Mouse (Mus musculus) MEL (cell line): ENCODE data around the gene Dpysl5. TPM values are rescaled to one million over a fixed set of nuclear protein-coding genes. Genes with fewer than 3 reads are reported as not detected.

Source experiments
- DNase-seq: peaks from one replicate; pipeline ENCODE4 v3.0.0; 2011; ENCODE audit warnings: low read depth, low spot score
- H3K27ac ChIP-seq: 2 replicates; pipeline ENCODE4 v1.5.1; 2012; ENCODE audit warnings: low read depth, mild to moderate bottlenecking, control low read depth, low read length, moderate library complexity; ENCODE audit not compliant: control insufficient read depth
- H3K27me3 ChIP-seq, 2 experiments: fragments of 150-350 bp in 1 of 2; sonication (generic) in 1 of 2; 2 replicates each; pipeline ENCODE4 v1.6.1; 2012; ENCODE audit warnings: low read length in 2 of 2, mild to moderate bottlenecking in 2 of 2, improper control_type of control experiment in 1 of 2, moderate library complexity in 1 of 2; ENCODE audit not compliant: insufficient read depth in 2 of 2, control insufficient read depth in 1 of 2
- H3K36me3 ChIP-seq, 2 experiments: 2 replicates each; pipeline ENCODE4 v1.6.1; 2012 to 2014; ENCODE audit warnings: low read length in 2 of 2, improper control_type of control experiment in 1 of 2, inconsistent platforms in 1 of 2, mild to moderate bottlenecking in 1 of 2; ENCODE audit not compliant: insufficient read depth in 2 of 2, control insufficient read depth in 1 of 2
- H3K4me1 ChIP-seq, 2 experiments: fragments of 150-350 bp in 1 of 2; sonication (generic) in 1 of 2; 2 replicates each; pipeline ENCODE4 v1.6.1; 2012; ENCODE audit warnings: low read length in 2 of 2, improper control_type of control experiment in 1 of 2, mild to moderate bottlenecking in 1 of 2; ENCODE audit not compliant: insufficient read depth in 2 of 2, control insufficient read depth in 1 of 2
- H3K4me3 ChIP-seq, 2 experiments: fragments of 150-350 bp in 1 of 2; sonication (generic) in 1 of 2; 2 replicates each; pipeline ENCODE4 v1.5.1; 2012; ENCODE audit warnings: low read depth in 2 of 2, low read length in 2 of 2, mild to moderate bottlenecking in 2 of 2, moderate library complexity in 2 of 2, control low read depth in 1 of 2, improper control_type of control experiment in 1 of 2; ENCODE audit not compliant: control insufficient read depth in 1 of 2, insufficient read depth in 1 of 2
- H3K79me2 ChIP-seq: 2 replicates; pipeline ENCODE4 v1.6.1; 2012; ENCODE audit warnings: mild to moderate bottlenecking, low read length, moderate library complexity; ENCODE audit not compliant: control insufficient read depth, poor library complexity, insufficient read depth
- H3K9ac ChIP-seq: 2 replicates; pipeline ENCODE4 v1.6.1; 2012; ENCODE audit warnings: low read depth, mild to moderate bottlenecking, control low read depth, low read length, moderate library complexity; ENCODE audit not compliant: control insufficient read depth, poor library complexity, severe bottlenecking
- H3K9me3 ChIP-seq: fragments of 150-350 bp; sonication (generic); replicated peaks from 2 replicates; pipeline ENCODE4 v1.6.1; 2012; ENCODE audit warnings: mild to moderate bottlenecking, low read length, improper control_type of control experiment, moderate library complexity; ENCODE audit not compliant: insufficient read depth
- CHD1 ChIP-seq: IDR thresholded peaks from 2 replicates; pipeline ENCODE4 v1.6.1; 2012; ENCODE audit warnings: low read depth, mild to moderate bottlenecking, inconsistent platforms, low read length, improper control_type of control experiment
- CHD2 ChIP-seq: IDR thresholded peaks from 2 replicates; pipeline ENCODE4 v1.6.1; 2011; ENCODE audit warnings: low read length, improper control_type of control experiment
- CTCF ChIP-seq, 3 experiments: IDR thresholded peaks in 2 of 3; conservative IDR thresholded peaks in 1 of 3; 2 replicates each; pipeline ENCODE4 v1.5.1; 2011 to 2012; ENCODE audit warnings: low read length in 3 of 3, low read depth in 2 of 3, mild to moderate bottlenecking in 2 of 3, improper control_type of control experiment in 1 of 3, inconsistent platforms in 1 of 3, mixed read lengths in 1 of 3, moderate library complexity in 1 of 3; ENCODE audit not compliant: control insufficient read depth in 1 of 3, insufficient read depth in 1 of 3, poor library complexity in 1 of 3, severe bottlenecking in 1 of 3
- E2F4 ChIP-seq: IDR thresholded peaks from 2 replicates; pipeline ENCODE4 v1.6.1; 2011; ENCODE audit warnings: low read depth, low read length, improper control_type of control experiment, borderline replicate concordance
- ELF1 ChIP-seq: IDR thresholded peaks from 2 replicates; pipeline ENCODE4 v1.6.1; 2014; ENCODE audit warnings: low read depth, mild to moderate bottlenecking, inconsistent platforms, low read length, improper control_type of control experiment, moderate library complexity
- ETS1 ChIP-seq: IDR thresholded peaks from 2 replicates; pipeline ENCODE4 v1.6.1; 2012; ENCODE audit warnings: low read depth, mild to moderate bottlenecking, inconsistent platforms, low read length, improper control_type of control experiment, moderate library complexity
- GATA1 ChIP-seq: IDR thresholded peaks from 2 replicates; pipeline ENCODE4 v1.6.1; 2011; ENCODE audit warnings: low read depth, low read length, improper control_type of control experiment
- HCFC1 ChIP-seq: IDR thresholded peaks from 2 replicates; pipeline ENCODE4 v1.6.1; 2012; ENCODE audit warnings: low read depth, mild to moderate bottlenecking, inconsistent platforms, low read length, improper control_type of control experiment, moderate library complexity
- KAT2A ChIP-seq: conservative IDR thresholded peaks from 2 replicates; pipeline ENCODE4 v1.6.1; 2012; ENCODE audit warnings: low read depth, low read length, improper control_type of control experiment, inconsistent platforms
- MAZ ChIP-seq: IDR thresholded peaks from 2 replicates; pipeline ENCODE4 v1.6.1; 2012; ENCODE audit warnings: low read depth, mild to moderate bottlenecking, inconsistent platforms, low read length, improper control_type of control experiment
- MYB ChIP-seq: IDR thresholded peaks from 2 replicates; pipeline ENCODE4 v1.6.1; 2011; ENCODE audit warnings: mild to moderate bottlenecking, low read depth, low read length, improper control_type of control experiment
- MYC ChIP-seq: IDR thresholded peaks from 2 replicates; pipeline ENCODE4 v1.6.1; 2011; ENCODE audit warnings: low read depth, mild to moderate bottlenecking, low read length, improper control_type of control experiment, moderate library complexity
- NELFE ChIP-seq: IDR thresholded peaks from 2 replicates; pipeline ENCODE4 v1.6.1; 2011; ENCODE audit warnings: low read depth, low read length, improper control_type of control experiment
- POLR2AphosphoS5 ChIP-seq: IDR thresholded peaks from 2 replicates; pipeline ENCODE4 v1.6.1; 2012; ENCODE audit warnings: low read depth, borderline replicate concordance, mild to moderate bottlenecking, inconsistent platforms, low read length, moderate library complexity, mixed read lengths
- RCOR1 ChIP-seq: IDR thresholded peaks from 2 replicates; pipeline ENCODE4 v1.6.1; 2012; ENCODE audit warnings: low read depth, mild to moderate bottlenecking, inconsistent platforms, low read length, improper control_type of control experiment
- SIN3A ChIP-seq: IDR thresholded peaks from 2 replicates; pipeline ENCODE4 v1.6.1; 2012; ENCODE audit warnings: low read length, improper control_type of control experiment, inconsistent platforms
- SMC3 ChIP-seq: IDR thresholded peaks from 2 replicates; pipeline ENCODE4 v1.6.1; 2011; ENCODE audit warnings: low read depth, low read length, improper control_type of control experiment
- TAL1 ChIP-seq: IDR thresholded peaks from 2 replicates; pipeline ENCODE4 v1.6.1; 2012; ENCODE audit warnings: mild to moderate bottlenecking, inconsistent platforms, low read length, moderate library complexity, mixed read lengths
- TBP ChIP-seq: IDR thresholded peaks from 2 replicates; pipeline ENCODE4 v1.8.0; 2011; ENCODE audit warnings: low read depth, low read length, improper control_type of control experiment
- TCF12 ChIP-seq: IDR thresholded peaks from 2 replicates; pipeline ENCODE4 v1.6.1; 2014; ENCODE audit warnings: low read depth, mild to moderate bottlenecking, inconsistent platforms, low read length, improper control_type of control experiment, moderate library complexity
- UBTF ChIP-seq: IDR thresholded peaks from 2 replicates; pipeline ENCODE4 v1.6.1; 2012; ENCODE audit warnings: low read depth, mild to moderate bottlenecking, inconsistent platforms, low read length, improper control_type of control experiment, moderate library complexity, borderline replicate concordance; ENCODE audit not compliant: insufficient read depth
- ZC3H11A ChIP-seq: IDR thresholded peaks from 2 replicates; pipeline ENCODE4 v1.6.1; 2012; ENCODE audit warnings: low read depth, mild to moderate bottlenecking, inconsistent platforms, low read length, improper control_type of control experiment
- polyA plus RNA-seq, 2 experiments: library from polyadenylated mRNA; stranded (reverse) in 1 of 2; unstranded in 1 of 2; fragments of >175 nt in 1 of 2; fragments of >200 nt in 1 of 2; gene quantifications; 2 replicates each; pipeline versions ENCODE4 v1.2.1 to v1.2.4; 2012; ENCODE audit warnings: low replicate concordance in 2 of 2, low read depth in 1 of 2; ENCODE audit not compliant: insufficient read length in 2 of 2, insufficient read depth in 1 of 2, missing spikeins in 1 of 2
- total RNA-seq: library from RNA; depleted of rRNA; stranded (reverse); fragments of 300-350 nt; gene quantifications from 2 replicates; pipeline ENCODE4 v1.2.3, GENCODE M21; 2012

Gene Dpysl5
- total and polyA plus RNA-seq, 3 experiments: not detected

- Histone ChIP-seq H3K27me3 (peaks cover 20 to 47% of the 10 kb centered on the region in 2 experiments), H3K36me3 (no peaks in the 10 kb centered on the region), H3K9ac (no peak overlapping the region), H3K27ac (no peak overlapping the region), H3K4me3 (no peak overlapping the region), H3K4me1 (peaks cover 3 to 12% of the 10 kb centered on the region in 2 experiments; a peak in 2 of 4 replicates), H3K79me2 (no peaks in the 10 kb centered on the region), H3K9me3 (no peaks in the 10 kb centered on the region)
- DNase-seq: no peak
- TF ChIP-seq UBTF: no peak
- TF ChIP-seq ZC3H11A: no peak
- no peak for TF ChIP-seq POLR2AphosphoS5
- no peak for TF ChIP-seq CTCF (IDR thresholded peaks at IDR 0.05 in 2 of 3, conservative IDR thresholded peaks at IDR 0.05 in 1 of 3; ENCODE audit: control insufficient read depth in 1 of 3, insufficient read depth in 1 of 3, low read depth in 2 of 3, low read length in 3 of 3, poor library complexity in 1 of 3, severe bottlenecking in 1 of 3)
- no peak for TF ChIP-seq KAT2A
- no peak for TF ChIP-seq SMC3
- no peak for TF ChIP-seq HCFC1
- TF ChIP-seq CHD1: no peak
- no peak for TF ChIP-seq NELFE
- no peak for TF ChIP-seq TBP
- TF ChIP-seq MAZ: no peak
- TF ChIP-seq TAL1: no peak
- TF ChIP-seq ETS1: no peak
- TF ChIP-seq MYB: no peak
- TF ChIP-seq RCOR1: no peak
- no peak for TF ChIP-seq GATA1
- no peak for TF ChIP-seq ELF1
- TF ChIP-seq E2F4: no peak
Observed at GRCm38 (mm10) chr5:30818758-30819309, 107.5 kb downstream of the Dpysl5 start.

GRCm38 (mm10) chr5:30822689-30823088 is 111.3 kb downstream of the Dpysl5 start:
- Histone ChIP-seq H3K27ac (no peak overlapping the region), H3K9me3 (no peaks in the 10 kb centered on the region), H3K4me3 (no peak overlapping the region), H3K4me1 (no peaks in the 10 kb centered on the region), H3K27me3 (peaks cover 14 to 27% of the 10 kb centered on the region in 2 experiments), H3K79me2 (no peaks in the 10 kb centered on the region), H3K36me3 (no peaks in the 10 kb centered on the region), H3K9ac (no peak overlapping the region)
- no peak for TF ChIP-seq CHD2
- TF ChIP-seq MYC: no peak
- TF ChIP-seq SIN3A: no peak
- no peak for TF ChIP-seq ETS1
- no peak for TF ChIP-seq TCF12
- DNase-seq: no peak
